Mouse (Mus musculus): ENCODE data around the gene Trmt6. TPM values are rescaled to one million over a fixed set of nuclear protein-coding genes. Genes with fewer than 3 reads are reported as not detected.

Trmt6 gene
- total RNA-seq, 1 experiment, result 44.4 TPM

DNA sequence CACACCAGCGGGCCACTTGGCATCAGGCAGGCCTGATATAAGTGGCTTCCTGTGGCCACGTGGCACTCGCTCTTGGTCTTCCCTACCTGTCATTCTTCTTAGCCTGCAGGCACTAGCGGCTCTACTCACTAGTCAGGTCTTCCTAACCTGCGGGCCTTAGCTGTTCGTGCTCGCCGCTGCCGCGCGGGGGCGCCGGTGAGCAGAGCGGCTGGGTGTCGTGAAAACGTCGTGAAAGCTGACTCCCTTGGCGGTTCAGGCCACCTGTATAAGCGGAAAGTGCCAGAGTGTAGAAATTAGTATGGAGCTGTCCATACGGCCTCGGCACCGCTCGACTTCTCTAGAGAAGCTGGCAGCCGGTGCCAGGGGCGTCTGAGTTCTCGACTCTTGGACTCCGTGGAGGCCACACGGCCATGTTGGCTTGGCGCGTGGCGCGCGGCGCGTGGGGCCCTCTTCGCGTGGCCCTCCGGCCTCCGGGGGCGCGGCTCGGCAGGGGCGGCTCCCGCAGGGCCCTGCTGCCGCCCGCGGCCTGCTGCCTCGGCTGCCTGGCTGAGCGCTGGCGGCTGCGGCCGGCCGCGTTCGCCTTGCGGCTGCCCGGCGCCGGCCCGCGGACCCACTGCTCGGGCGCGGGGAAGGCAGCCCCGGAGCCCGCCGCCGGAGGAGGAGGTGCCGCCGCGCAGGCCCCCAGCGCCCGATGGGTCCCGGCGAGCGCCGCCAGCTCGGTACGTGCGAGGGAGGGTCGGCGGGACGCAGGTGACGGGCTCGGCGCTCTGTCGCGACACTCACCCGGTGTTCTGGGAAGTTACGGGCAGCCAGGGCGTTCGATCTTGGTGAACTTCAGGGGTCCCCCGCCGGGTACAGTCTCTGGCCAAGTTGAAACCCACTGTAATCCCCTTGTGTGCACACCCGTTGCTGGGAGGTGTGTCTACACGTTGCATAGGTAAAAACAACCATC is 30.8 kb upstream of the Trmt6 start, which contains the start of gene Crls1:
Gene Crls1 (plus strand): TSS at position 260 of the 952 bp plus-strand sequence.
- peak; percentile 94 for DNase-seq (ENCODE audit: low read depth, low spot score)
- Histone ChIP-seq H3K4me1 (ENCODE audit: control insufficient read depth in 2 of 2, insufficient read depth in 2 of 2, low read length in 2 of 2, poor library complexity in 1 of 2) (peaks cover 8 to 9% of the 10 kb centered on the region in 2 experiments), H3K36me3 (ENCODE audit: control insufficient read depth, insufficient read depth, low read length, poor library complexity, severe bottlenecking) (no peaks in the 10 kb centered on the region; the same call in none of the 2 replicates), H3K9ac (ENCODE audit: insufficient read depth, low read depth, low read length, poor library complexity, severe bottlenecking) (peak within 1 kb of the TSS; percentile 77), H3K27ac (ENCODE audit: insufficient read depth, low read depth, low read length, poor library complexity, severe bottlenecking) (no peak within 1 kb of the TSS), H3K4me3 (ENCODE audit: insufficient read depth in 1 of 2, low read depth in 1 of 2, low read length in 2 of 2, poor library complexity in 1 of 2, severe bottlenecking in 1 of 2) (peak within 1 kb of the TSS; percentile 90 to 95), H3K9me3 (ENCODE audit: control insufficient read depth, insufficient read depth, low read depth, low read length) (no peaks in the 10 kb centered on the region)
- TF ChIP-seq ZC3H11A (IDR thresholded peaks at IDR 0.05; ENCODE audit: borderline replicate concordance, low read depth, low read length) (0 out of 2 replicates have a peak, but pooled peaks have one; percentile 37), MAFK (IDR thresholded peaks at IDR 0.05; ENCODE audit: insufficient read depth, low read depth, low read length) (peak; percentile 48; the same call in 1 of the 2 replicates), CHD2 (IDR thresholded peaks at IDR 0.05; ENCODE audit: low read depth, low read length) (no peak), ZNF384 (IDR thresholded peaks at IDR 0.05; ENCODE audit: low read depth, low read length) (0 out of 2 replicates have a peak, but pooled peaks have one; percentile 23), HCFC1 (IDR thresholded peaks at IDR 0.05; ENCODE audit: borderline replicate concordance, insufficient read depth, low read length) (peak; percentile 72)
- in situ Hi-C loops (cut with MboI; ENCODE audit: low sequenced_read_pairs in 2 of 2, unreplicated experiment in 2 of 2), result no loop called here

- DNase-seq (ENCODE audit: low read depth, low spot score), result no peak
- Histone ChIP-seq H3K9me3 (ENCODE audit: control insufficient read depth, insufficient read depth, low read depth, low read length) (no peaks in the 10 kb centered on the region), H3K9ac (ENCODE audit: insufficient read depth, low read depth, low read length, poor library complexity, severe bottlenecking) (no peak overlapping the region), H3K36me3 (ENCODE audit: control insufficient read depth, insufficient read depth, low read length, poor library complexity, severe bottlenecking) (peaks cover 14% of the 10 kb centered on the region), H3K4me1 (ENCODE audit: control insufficient read depth in 2 of 2, insufficient read depth in 2 of 2, low read length in 2 of 2, poor library complexity in 1 of 2) (no peaks in the 10 kb centered on the region), H3K27ac (ENCODE audit: insufficient read depth, low read depth, low read length, poor library complexity, severe bottlenecking) (no peak overlapping the region), H3K4me3 (ENCODE audit: insufficient read depth in 1 of 2, low read depth in 1 of 2, low read length in 2 of 2, poor library complexity in 1 of 2, severe bottlenecking in 1 of 2) (no peak overlapping the region)
- in situ Hi-C loops (cut with MboI; ENCODE audit: low sequenced_read_pairs in 2 of 2, unreplicated experiment in 2 of 2), result no loop called here
- TF ChIP-seq ZC3H11A (IDR thresholded peaks at IDR 0.05; ENCODE audit: borderline replicate concordance, low read depth, low read length) (no peak), ZNF384 (IDR thresholded peaks at IDR 0.05; ENCODE audit: low read depth, low read length) (no peak), MAFK (IDR thresholded peaks at IDR 0.05; ENCODE audit: insufficient read depth, low read depth, low read length) (no peak), HCFC1 (IDR thresholded peaks at IDR 0.05; ENCODE audit: borderline replicate concordance, insufficient read depth, low read length) (no peak), CHD2 (IDR thresholded peaks at IDR 0.05; ENCODE audit: low read depth, low read length) (no peak)
Measured at GRCm38 (mm10) chr2:132841071-132841470, 25.2 kb upstream of the Trmt6 start.

GRCm38 (mm10) chr2:132802976-132803375 is 12.9 kb downstream of the Trmt6 start:
- no peak for TF ChIP-seq CHD2 (IDR thresholded peaks at IDR 0.05; ENCODE audit: low read depth, low read length)
- H3K27ac ChIP-seq (ENCODE audit: insufficient read depth, low read depth, low read length, poor library complexity, severe bottlenecking), result no peak overlapping the region
- H3K9me3 ChIP-seq (ENCODE audit: control insufficient read depth, insufficient read depth, low read depth, low read length), result no peaks in the 10 kb centered on the region
- DNase-seq (ENCODE audit: low read depth, low spot score), result no peak
- H3K36me3 ChIP-seq (ENCODE audit: control insufficient read depth, insufficient read depth, low read length, poor library complexity, severe bottlenecking), result peaks cover 29% of the 10 kb centered on the region
- no peak overlapping the region for H3K9ac ChIP-seq (ENCODE audit: insufficient read depth, low read depth, low read length, poor library complexity, severe bottlenecking)
- H3K4me3 ChIP-seq (ENCODE audit: insufficient read depth in 1 of 2, low read depth in 1 of 2, low read length in 2 of 2, poor library complexity in 1 of 2, severe bottlenecking in 1 of 2), result no peak overlapping the region
- in situ Hi-C loops (cut with MboI; ENCODE audit: low sequenced_read_pairs in 2 of 2, unreplicated experiment in 2 of 2), result no loop called here
- no peaks in the 10 kb centered on the region for H3K4me1 ChIP-seq (ENCODE audit: control insufficient read depth in 2 of 2, insufficient read depth in 2 of 2, low read length in 2 of 2, poor library complexity in 1 of 2)

DNA sequence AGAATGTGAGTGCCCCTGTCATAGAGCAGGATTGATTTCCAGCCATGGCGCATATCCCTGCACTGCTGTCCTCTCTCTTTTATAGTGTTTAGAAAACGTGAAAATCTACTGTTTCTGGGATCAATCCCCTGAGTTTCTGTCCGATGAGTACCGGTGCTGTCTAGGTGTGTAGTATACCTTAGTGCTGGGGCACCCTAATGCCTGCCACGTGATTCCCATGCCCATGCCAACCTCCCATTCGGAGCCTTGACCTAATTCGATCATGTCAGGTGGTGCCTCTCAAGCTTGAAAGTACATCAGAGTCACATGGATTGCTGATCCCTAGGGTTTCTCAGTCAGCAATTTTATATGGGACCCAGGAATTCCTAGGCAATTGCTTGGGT is 21.7 kb downstream of the Trmt6 start:
- Histone ChIP-seq H3K9ac (ENCODE audit: insufficient read depth, low read depth, low read length, poor library complexity, severe bottlenecking) (no peak overlapping the region), H3K4me1 (ENCODE audit: control insufficient read depth in 2 of 2, insufficient read depth in 2 of 2, low read length in 2 of 2, poor library complexity in 1 of 2) (no peaks in the 10 kb centered on the region), H3K9me3 (ENCODE audit: control insufficient read depth, insufficient read depth, low read depth, low read length) (no peaks in the 10 kb centered on the region), H3K27ac (ENCODE audit: insufficient read depth, low read depth, low read length, poor library complexity, severe bottlenecking) (no peak overlapping the region), H3K36me3 (ENCODE audit: control insufficient read depth, insufficient read depth, low read length, poor library complexity, severe bottlenecking) (no peaks in the 10 kb centered on the region), H3K4me3 (ENCODE audit: insufficient read depth in 1 of 2, low read depth in 1 of 2, low read length in 2 of 2, poor library complexity in 1 of 2, severe bottlenecking in 1 of 2) (no peak overlapping the region)
- TF ChIP-seq ZNF384 (IDR thresholded peaks at IDR 0.05; ENCODE audit: low read depth, low read length) (no peak), CHD2 (IDR thresholded peaks at IDR 0.05; ENCODE audit: low read depth, low read length) (no peak), ZC3H11A (IDR thresholded peaks at IDR 0.05; ENCODE audit: borderline replicate concordance, low read depth, low read length) (no peak), HCFC1 (IDR thresholded peaks at IDR 0.05; ENCODE audit: borderline replicate concordance, insufficient read depth, low read length) (no peak)
- DNase-seq (ENCODE audit: low read depth, low spot score), result no peak
- in situ Hi-C loops (cut with MboI; ENCODE audit: low sequenced_read_pairs in 2 of 2, unreplicated experiment in 2 of 2), result no loop called here
